Mouse (Mus musculus) lung, adult 2 months (tissue): ENCODE measurements around the gene Scn8a. TPM values are rescaled to one million over a fixed set of nuclear protein-coding genes. Genes with fewer than 3 reads are reported as not detected.

Experiments used
- DNase-seq: peaks from one replicate; pipeline ENCODE4 v3.0.0; 2022
- H3K4me1 ChIP-seq: fragments of 200-500 bp; 2 replicates; pipeline ENCODE4 v1.6.1; 2011; ENCODE audit warnings: low read length; ENCODE audit not compliant: control insufficient read depth, insufficient read depth
- H3K4me3 ChIP-seq: fragments of 200-500 bp; replicated peaks from 2 replicates; pipeline ENCODE3; 2011; ENCODE audit warnings: low read depth, mild to moderate bottlenecking, control low read depth, low read length; ENCODE audit errors: extremely low read depth
- CTCF ChIP-seq: fragments of 200-500 bp; IDR thresholded peaks from 2 replicates; pipeline ENCODE4 v1.5.1; 2011; ENCODE audit warnings: mild to moderate bottlenecking, low read length, control low read depth; ENCODE audit not compliant: insufficient read depth
- POLR2A ChIP-seq: fragments of 200-500 bp; IDR thresholded peaks from 2 replicates; pipeline ENCODE4 v1.6.1; 2011; ENCODE audit warnings: low read depth, mild to moderate bottlenecking, control low read depth, low read length, borderline replicate concordance; ENCODE audit errors: extremely low read depth
- WGBS: fragments of 180-500 bp; shearing (Covaris S2); methylation state at CpG from one replicate; pipeline ENCODE4 v1.1.7; 2018; 5-methylcytosine and 5-hydroxymethylcytosine counted together
- polyA plus RNA-seq: library from polyadenylated mRNA; depleted of rRNA; stranded (reverse); fragments of >200 nt; gene quantifications from 2 replicates; pipeline ENCODE4 v1.2.3, GENCODE M21; 2012

The Scn8a gene
- polyA plus RNA-seq, 1 experiment: 0.27 TPM

GRCm38 (mm10) chr15:100838607-100839207 is 31.0 kb upstream of the Scn8a start:
- TF ChIP-seq CTCF (peak; percentile 20; the same call in 1 of the 2 replicates), POLR2A (no peak)
- peak; percentile 27 for DNase-seq
- WGBS: 34% methylated on average over 12 of the region's 12 CpGs
- Histone ChIP-seq H3K4me1 (no peaks in the 10 kb centered on the region), H3K4me3 (no peak overlapping the region)

DNA sequence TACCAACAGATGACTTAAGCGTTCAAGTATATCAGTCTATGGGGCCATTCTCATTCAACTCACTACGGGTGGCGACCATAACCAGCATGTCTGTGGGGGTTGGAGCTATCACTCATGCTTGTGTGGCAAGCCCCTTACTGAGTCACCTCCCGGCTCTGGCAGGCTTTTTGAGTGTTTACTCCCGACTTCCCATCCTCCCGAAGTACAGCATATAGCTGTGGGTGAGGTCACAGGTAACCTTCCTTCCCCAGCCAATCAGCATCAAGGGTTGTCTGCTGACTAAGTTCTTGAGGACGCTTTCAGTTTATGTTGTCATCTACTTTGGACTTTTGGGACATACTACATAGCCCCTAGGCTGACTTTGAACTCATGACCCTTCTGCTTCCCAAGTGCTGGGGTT is 25.3 kb upstream of the Scn8a start:
- DNase-seq: no peak
- WGBS: 62% methylated on average over 7 of the region's 7 CpGs
- no peak for TF ChIP-seq POLR2A
- Histone ChIP-seq H3K4me3 (no peak overlapping the region), H3K4me1 (no peaks in the 10 kb centered on the region)

- WGBS: 37% methylated on average over 26 of the region's 26 CpGs
- no peak overlapping the region for H3K4me3 ChIP-seq
- DNase-seq: no peak
- H3K4me1 ChIP-seq: no peaks in the 10 kb centered on the region
- TF ChIP-seq CTCF (no peak), POLR2A (no peak)
Observed at GRCm38 (mm10) chr15:100845049-100845879, 24.4 kb upstream of the Scn8a start.

DNA sequence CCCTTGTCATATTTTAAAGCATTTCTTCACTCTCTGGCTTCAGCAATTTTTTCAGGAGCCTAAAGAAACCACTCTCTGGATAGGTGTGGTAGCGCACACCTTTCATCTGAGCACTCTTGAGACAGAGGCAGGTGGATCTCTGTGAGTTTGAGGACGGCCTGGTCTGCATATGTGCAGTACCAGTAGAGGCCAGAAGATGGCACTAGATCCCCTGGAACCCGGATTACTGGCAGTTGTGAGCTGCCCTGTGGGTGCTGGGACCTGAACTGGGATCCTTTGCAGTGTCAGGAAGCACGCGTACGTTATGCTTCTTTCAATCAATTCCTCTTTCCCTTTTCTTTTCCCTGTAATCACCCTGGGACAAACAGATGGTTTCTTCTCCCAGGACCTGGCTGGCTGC is 22.5 kb upstream of the Scn8a start:
- WGBS: 89% methylated on average over 6 of the region's 6 CpGs
- Histone ChIP-seq H3K4me1 (no peaks in the 10 kb centered on the region), H3K4me3 (no peak overlapping the region)
- TF ChIP-seq CTCF (no peak), POLR2A (no peak)
- no peak for DNase-seq

DNA sequence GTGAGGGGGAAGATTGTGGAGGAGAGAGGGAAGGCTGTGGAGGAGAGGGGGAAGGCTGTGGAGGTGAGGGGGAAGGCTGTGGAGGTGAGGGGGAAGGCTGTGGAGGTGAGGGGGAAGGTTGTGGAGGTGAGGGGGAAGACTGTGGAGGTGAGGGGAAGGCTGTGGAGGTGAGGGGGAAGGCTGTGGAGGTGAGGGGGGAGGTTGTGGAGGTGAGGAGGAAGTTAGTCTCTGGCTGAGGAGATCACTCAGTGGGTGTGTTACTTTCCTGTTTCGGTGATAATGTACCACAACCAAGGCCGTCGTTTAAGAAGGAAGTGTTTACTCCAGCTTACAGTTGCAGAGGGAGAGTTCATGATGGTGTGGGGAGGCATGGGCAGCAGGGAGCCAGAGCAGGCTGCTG is 12.1 kb upstream of the Scn8a start:
- no peak for TF ChIP-seq POLR2A
- TF ChIP-seq CTCF: no peak
- no peak for DNase-seq
- H3K4me1 ChIP-seq: no peaks in the 10 kb centered on the region
- 51% methylated on average over 3 of the region's 3 CpGs for WGBS
- H3K4me3 ChIP-seq: no peak overlapping the region

- WGBS: 25% methylated on average over 5 of the region's 5 CpGs
- no peak for TF ChIP-seq CTCF
- no peak for TF ChIP-seq POLR2A
- DNase-seq: no peak
- H3K4me1 ChIP-seq: no peaks in the 10 kb centered on the region
- no peak overlapping the region for H3K4me3 ChIP-seq
Observed at GRCm38 (mm10) chr15:100860856-100861255, 8.8 kb upstream of the Scn8a start.

GRCm38 (mm10) chr15:100865556-100865955 is 4.1 kb upstream of the Scn8a start:
- no peak overlapping the region for H3K4me3 ChIP-seq
- DNase-seq: no peak
- WGBS: 32% methylated on average over 3 of the region's 3 CpGs
- TF ChIP-seq CTCF (no peak), POLR2A (no peak)
- H3K4me1 ChIP-seq: peaks cover 3% of the 10 kb centered on the region; the same call in 1 of the 2 replicates

DNA sequence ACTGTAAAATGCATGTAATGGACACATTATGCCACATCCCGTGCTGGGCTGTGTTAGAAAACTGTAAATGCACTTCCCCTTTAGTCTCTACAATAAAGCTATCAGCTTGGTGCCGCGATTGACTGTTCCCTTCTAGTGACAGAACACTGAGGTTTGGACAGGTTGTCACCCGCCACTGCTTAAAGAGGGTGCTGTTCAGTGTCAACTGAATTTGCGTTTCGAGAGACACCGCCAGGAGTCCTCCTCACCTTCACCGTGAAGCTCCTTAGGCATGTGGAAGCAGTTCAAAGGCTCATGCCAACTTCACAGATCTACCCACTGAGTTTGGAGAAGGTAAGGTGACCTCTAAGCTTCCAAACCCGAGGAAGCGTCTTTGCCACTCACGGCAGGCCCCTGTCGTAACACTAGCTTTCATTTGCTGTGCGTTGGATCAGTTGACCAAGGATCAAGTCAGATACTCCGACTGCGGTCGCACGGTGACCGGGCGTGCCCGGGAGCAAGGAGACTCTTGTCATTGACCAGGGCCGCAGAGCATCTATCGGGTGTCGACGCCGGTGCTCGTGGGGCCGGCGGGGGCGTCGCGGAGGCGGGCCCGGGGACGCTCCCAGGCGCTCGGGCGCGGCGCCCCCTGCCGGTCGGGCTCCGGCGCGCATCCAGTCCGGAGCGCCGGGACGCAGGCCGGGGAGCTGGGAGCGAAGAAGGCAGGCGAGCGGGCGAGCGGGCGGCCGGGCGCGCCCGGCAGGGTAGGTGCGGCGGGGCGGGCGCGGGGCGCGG is 530 bp downstream of the Scn8a start:
- DNase-seq: peak; percentile 5
- TF ChIP-seq POLR2A (no peak), CTCF (no peak)
- 9% methylated on average over 63 of the region's 66 CpGs for WGBS
- H3K4me3 ChIP-seq: peak overlapping the region; percentile 9
- peaks cover 3% of the 10 kb centered on the region; the same call in 1 of the 2 replicates for H3K4me1 ChIP-seq

DNA sequence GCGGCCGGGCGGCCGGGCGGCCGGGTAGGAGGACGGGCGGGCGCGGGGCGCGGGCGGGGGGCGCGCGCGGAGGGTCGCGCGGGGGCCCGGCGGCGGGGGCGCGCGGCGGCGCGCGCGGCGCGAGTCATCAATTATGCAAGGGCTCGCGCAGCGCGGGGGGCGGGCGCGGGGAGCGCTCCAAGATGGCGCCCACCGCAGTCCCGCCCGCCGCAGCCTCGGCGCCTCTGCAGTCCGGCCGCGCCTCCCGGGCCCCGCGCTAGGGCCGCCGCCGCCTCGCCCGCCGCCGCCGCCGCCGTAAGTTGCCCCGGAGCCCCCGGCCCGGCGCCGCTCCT is 1.1 kb downstream of the Scn8a start:
- TF ChIP-seq POLR2A: no peak
- TF ChIP-seq CTCF: no peak

More for the DNA sequence above, 1.1 kb downstream of the Scn8a start:
- peaks cover 3% of the 10 kb centered on the region; the same call in 1 of the 2 replicates for H3K4me1 ChIP-seq
- no peak for DNase-seq
- no peak overlapping the region for H3K4me3 ChIP-seq
- WGBS: 9% methylated on average over 60 of the region's 69 CpGs
